Mouse (Mus musculus) embryonic fibroblast, embryonic 13.5 days (primary cell): Measurements from ENCODE around the gene Spsb1.

Experiments
- CTCF ChIP-seq: IDR thresholded peaks from 2 replicates; pipeline ENCODE4 v1.5.1; 2011; ENCODE audit warnings: mild to moderate bottlenecking, control low read depth, low read length, moderate library complexity, borderline replicate concordance; ENCODE audit not compliant: insufficient read depth
- POLR2A ChIP-seq: IDR thresholded peaks from 2 replicates; pipeline ENCODE4 v1.6.1; 2011; ENCODE audit warnings: low read depth, mild to moderate bottlenecking, control low read depth, low read length, moderate library complexity

GRCm38 (mm10) chr4:149905302-149905974 is 49.4 kb downstream of the Spsb1 start:
- TF ChIP-seq CTCF (no peak), POLR2A (no peak)
